Mouse (Mus musculus) CD4-positive, CD25-positive, alpha-beta regulatory T cell, adult 4 months (primary cell): ENCODE measurements around the gene Kcng4. TPM values are rescaled to one million over a fixed set of nuclear protein-coding genes. Genes with fewer than 3 reads are reported as not detected.

Source experiments
- ATAC-seq: one replicate; pipeline ENCODE4 v1.8.0; 2017
- polyA plus RNA-seq, 2 experiments: library from polyadenylated mRNA; unstranded; fragments of 100-300 nt; shearing (Covaris generic); gene quantifications; one replicate each; pipeline ENCODE4 v1.2.1; 2017

Kcng4 gene
- polyA plus RNA-seq, 2 experiments from 2014 or later, result not detected

DNA sequence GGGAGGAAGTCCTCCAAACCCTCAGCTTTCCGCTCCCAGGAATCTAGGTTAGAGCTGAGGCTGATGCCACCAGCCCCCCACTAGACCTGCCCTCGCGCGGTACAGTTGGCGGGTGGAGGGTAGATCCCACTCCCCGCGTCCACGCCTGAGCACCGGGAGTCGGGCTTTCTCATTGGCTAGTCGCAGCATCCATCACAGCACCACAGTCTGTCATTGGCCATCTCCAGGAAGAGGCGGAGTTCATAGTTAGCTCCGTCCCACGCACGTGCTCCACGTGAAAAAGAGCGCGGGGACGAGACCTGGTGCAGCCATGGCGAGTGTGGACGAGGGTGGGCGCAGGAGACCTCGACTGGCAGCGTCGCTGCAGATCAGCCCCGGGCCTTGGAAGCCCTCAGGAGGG lies 23.0 kb downstream of the Kcng4 start, which contains the start of gene Adad2:
Gene Adad2 (plus strand): TSS at position 277 of the 400 bp plus-strand sequence.
- no peak for ATAC-seq

DNA sequence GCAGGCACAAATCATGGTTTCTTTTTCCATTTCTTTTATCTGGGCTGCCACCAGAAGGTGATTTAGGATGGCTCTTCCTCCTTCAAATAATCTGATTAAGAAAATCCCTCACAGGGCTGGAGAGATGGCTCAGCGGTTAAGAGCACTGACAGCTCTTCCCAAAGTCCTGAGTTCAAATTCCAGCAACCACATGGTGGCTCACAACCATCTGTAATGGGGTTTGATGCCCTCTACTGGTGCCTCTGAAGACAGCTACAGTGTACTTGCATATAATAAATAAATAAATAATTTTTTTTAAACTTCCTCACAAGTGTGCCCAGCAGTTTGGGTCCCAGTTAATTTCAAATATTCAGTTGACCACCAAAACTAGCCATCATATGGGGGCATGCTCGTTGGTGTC lies 29.3 kb downstream of the Kcng4 start:
- ATAC-seq, result no peak

- peak; percentile 100 for ATAC-seq
Observed at GRCm38 (mm10) chr8:119604996-119605395, 30.5 kb downstream of the Kcng4 start, which contains the start of gene Taf1c. Taf1c (minus strand) TSS chr8:119605222.

DNA sequence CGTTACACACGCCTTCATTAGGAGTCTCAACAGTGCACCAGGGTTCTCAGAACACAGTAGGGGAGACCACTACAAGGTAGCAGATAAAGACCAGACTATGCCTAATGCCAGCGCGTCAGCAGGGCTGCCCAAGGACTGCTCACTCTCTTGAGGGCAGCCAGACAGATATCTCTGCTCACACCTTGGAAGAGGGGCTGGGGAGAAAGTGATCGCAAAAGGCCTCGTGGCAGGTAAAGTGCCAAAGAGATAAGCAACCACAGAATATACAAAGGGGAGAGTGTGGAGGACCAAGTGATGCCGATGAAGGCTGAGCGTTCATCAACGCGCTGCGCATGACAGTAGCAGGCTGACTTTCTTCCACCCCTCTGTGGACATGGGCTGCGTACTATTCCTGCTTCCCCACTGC lies 31.1 kb downstream of the Kcng4 start:
- ATAC-seq, result no peak

- ATAC-seq, result no peak
Observed at GRCm38 (mm10) chr8:119603771-119604170, 31.7 kb downstream of the Kcng4 start.

GRCm38 (mm10) chr8:119591456-119591855 lies 44.0 kb downstream of the Kcng4 start:
- ATAC-seq, result no peak

- no peak for ATAC-seq
Observed at GRCm38 (mm10) chr8:119590348-119590747, 45.1 kb downstream of the Kcng4 start.

- no peak for ATAC-seq
Observed at GRCm38 (mm10) chr8:119588844-119589243, 46.6 kb downstream of the Kcng4 start.

DNA sequence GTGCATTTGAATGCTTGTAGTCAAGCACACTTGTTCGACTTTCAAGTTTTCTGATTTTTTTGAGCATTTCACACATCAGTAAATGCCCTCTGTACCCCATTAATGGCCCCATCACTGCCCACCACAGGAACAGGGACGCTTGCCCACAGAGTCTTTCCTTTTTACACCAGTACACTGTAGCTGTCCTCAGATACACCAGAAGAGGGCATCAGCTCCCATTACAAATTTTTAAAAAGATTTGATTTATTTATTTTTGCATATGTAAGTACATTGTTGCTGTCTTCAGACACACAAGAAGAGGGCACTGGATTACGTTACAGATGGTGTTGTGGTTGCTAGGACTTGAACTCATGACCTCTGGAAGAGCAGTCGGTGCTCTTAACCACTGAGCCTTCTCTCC lies 47.2 kb downstream of the Kcng4 start:
- no peak for ATAC-seq

DNA sequence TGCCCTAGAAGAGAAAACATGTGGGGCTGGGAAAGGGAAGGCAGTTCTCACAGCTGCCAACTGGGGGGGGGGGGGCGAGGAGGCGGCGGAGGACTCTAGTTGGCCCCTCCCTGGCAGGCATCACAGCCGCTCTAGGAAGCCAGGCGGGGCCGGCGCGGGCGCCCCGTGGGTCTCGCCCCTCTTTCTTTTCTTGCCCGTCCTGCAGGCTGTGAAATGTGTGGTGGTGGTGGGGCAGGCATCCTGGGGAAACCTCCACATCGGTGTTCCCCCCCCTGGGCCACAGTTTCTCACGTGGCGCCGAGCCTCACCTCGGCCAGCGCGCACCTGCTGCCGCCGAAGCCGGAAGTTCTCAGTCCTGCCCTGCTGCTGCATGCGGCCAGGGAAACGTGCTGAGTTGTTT lies 49.6 kb downstream of the Kcng4 start:
- ATAC-seq, result peak; percentile 92

- no peak for ATAC-seq
Observed at GRCm38 (mm10) chr8:119580441-119581161, 54.9 kb downstream of the Kcng4 start.

DNA sequence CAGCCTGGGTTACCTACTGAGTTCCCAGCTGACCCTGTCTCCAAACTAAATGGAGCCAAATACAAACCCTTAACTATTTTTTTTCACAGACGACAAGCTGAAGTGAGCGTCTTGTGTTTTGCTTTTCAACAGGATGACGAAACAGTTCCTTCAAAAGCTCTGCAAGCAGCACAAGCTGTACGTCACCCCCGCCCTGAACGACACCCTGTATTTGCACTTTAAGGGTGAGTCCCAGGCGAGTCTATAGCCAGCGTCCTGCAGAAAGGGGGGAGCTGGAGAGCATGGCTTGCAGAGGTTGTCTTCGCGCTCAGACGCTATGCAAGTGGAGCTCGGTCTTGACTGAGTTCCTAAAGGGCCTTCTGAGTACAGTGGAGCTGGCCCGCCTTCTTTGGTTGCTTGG lies 56.4 kb downstream of the Kcng4 start:
- ATAC-seq, result no peak

DNA sequence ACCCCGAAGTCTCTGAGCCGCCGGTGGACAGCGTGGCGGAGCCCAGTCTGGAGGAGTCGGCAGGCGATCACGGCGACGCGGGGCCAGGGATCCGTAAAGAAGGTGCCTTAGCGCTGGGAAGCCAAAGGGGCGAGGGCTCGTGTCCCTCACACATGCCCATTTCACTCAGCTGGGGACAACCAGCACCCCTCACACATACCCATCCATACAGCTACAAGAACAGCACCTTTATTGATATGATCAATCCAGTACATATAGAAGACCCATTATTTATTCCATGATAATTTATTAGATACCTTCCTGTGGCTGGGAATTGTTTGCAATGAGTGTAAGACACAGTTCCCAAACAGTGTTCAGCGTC lies 60.1 kb downstream of the Kcng4 start:
- ATAC-seq, result no peak

- ATAC-seq, result peak; percentile 74
Observed at GRCm38 (mm10) chr8:119574437-119575365, 60.8 kb downstream of the Kcng4 start, which contains the start of the genes Hsdl1 and Dnaaf1. Hsdl1 (minus strand) TSS chr8:119575183. Dnaaf1 (plus strand) TSS chr8:119575235.

Other genes with a start within 250 kb of the Kcng4 start
- 1 to 10 TPM; 4.5 to 5.6 TPM for gene Mlycd, start 240.8 kb downstream of the Kcng4 start, polyA plus RNA-seq
- 10 to 100 TPM; 16.7 to 26.0 TPM for gene Osgin1, start 201.6 kb downstream of the Kcng4 start, polyA plus RNA-seq
- gene Necab2, start 189.0 kb downstream of the Kcng4 start, polyA plus RNA-seq, result not detected
- not detected for gene Slc38a8, start 134.0 kb downstream of the Kcng4 start, polyA plus RNA-seq
- gene Mbtps1, start 76.9 kb downstream of the Kcng4 start, polyA plus RNA-seq, result 10 to 100 TPM; 45.9 to 90.2 TPM
- gene Hsdl1, start 60.5 kb downstream of the Kcng4 start, polyA plus RNA-seq, result 10 to 100 TPM; 68.3 to 83.5 TPM
- gene Dnaaf1, start 60.4 kb downstream of the Kcng4 start, polyA plus RNA-seq, result not detected
- gene Taf1c, start 30.5 kb downstream of the Kcng4 start, polyA plus RNA-seq, result 10 to 100 TPM; 13.3 to 17.1 TPM
- gene Adad2, start 22.9 kb downstream of the Kcng4 start, polyA plus RNA-seq, result not detected
- not detected for gene Wfdc1, start 30.7 kb upstream of the Kcng4 start, polyA plus RNA-seq
- under 1 TPM in 1 of 2 experiments, not detected in 1; 0.18 TPM for gene Atp2c2, start 64.3 kb upstream of the Kcng4 start, polyA plus RNA-seq
- 10 to 100 TPM in 1 of 2 experiments, 1 to 10 TPM in 1; 6.5 to 14.3 TPM for gene Tldc1, start 142.7 kb upstream of the Kcng4 start, polyA plus RNA-seq
- gene Cotl1, start 204.9 kb upstream of the Kcng4 start, polyA plus RNA-seq, result 100 to 1,000 TPM; 131 to 191 TPM
- gene Klhl36, start 226.6 kb upstream of the Kcng4 start, polyA plus RNA-seq, result 10 to 100 TPM in 1 of 2 experiments, 1 to 10 TPM in 1; 6.2 to 11.6 TPM